Mouse (Mus musculus) forebrain, embryonic 11.5 days (tissue): ENCODE measurements around the gene Zfp362. TPM values are rescaled to one million over a fixed set of nuclear protein-coding genes. Genes with fewer than 3 reads are reported as not detected.
A peak's percentile ranks its signal among the peaks of the same experiment; 100 is the strongest.

Experiments used
- ATAC-seq: fragments of 200-750 bp; cut with Nextera tagmentation; replicated peaks from 2 replicates; pipeline ENCODE4 v1.8.0; 2017; ENCODE audit warnings: moderate TSS enrichment; ENCODE audit not compliant: low FRiP score
- DNase-seq: peaks from one replicate; pipeline ENCODE4 v3.0.0-alpha.2; 2017; ENCODE audit warnings: low spot score
- H3K27ac ChIP-seq: fragments of 300-500 bp; sonication (generic); 2 replicates; pipeline ENCODE4 v1.5.1; 2014; ENCODE audit warnings: low read depth, low read length
- H3K27me3 ChIP-seq: fragments of 300-500 bp; sonication (generic); 2 replicates; pipeline ENCODE4 v1.6.1; 2014; ENCODE audit warnings: mild to moderate bottlenecking, low read length, mixed read lengths; ENCODE audit not compliant: control insufficient read depth, insufficient read depth
- H3K36me3 ChIP-seq: fragments of 300-500 bp; sonication (generic); 2 replicates; pipeline ENCODE4 v1.6.1; 2014; ENCODE audit warnings: mild to moderate bottlenecking, low read length, moderate library complexity, mixed read lengths; ENCODE audit not compliant: control insufficient read depth, insufficient read depth
- H3K4me1 ChIP-seq: fragments of 300-500 bp; sonication (generic); replicated peaks from 2 replicates; pipeline ENCODE4 v1.6.1; 2014; ENCODE audit warnings: low read length, mixed read lengths; ENCODE audit not compliant: control insufficient read depth, insufficient read depth
- H3K4me2 ChIP-seq: fragments of 300-500 bp; sonication (generic); 2 replicates; pipeline ENCODE4 v1.6.1; 2014; ENCODE audit warnings: low read depth, mild to moderate bottlenecking, low read length, moderate library complexity, mixed read lengths; ENCODE audit not compliant: severe bottlenecking
- H3K4me3 ChIP-seq: fragments of 300-500 bp; sonication (generic); 2 replicates; pipeline ENCODE4 v1.5.1; 2014; ENCODE audit warnings: low read depth, low read length
- H3K9ac ChIP-seq: fragments of 300-500 bp; sonication (generic); 2 replicates; pipeline ENCODE4 v1.6.1; 2014; ENCODE audit warnings: low read length
- H3K9me3 ChIP-seq: fragments of 300-500 bp; sonication (generic); 2 replicates; pipeline ENCODE4 v1.6.1; 2016; ENCODE audit warnings: low read length, mixed read lengths; ENCODE audit not compliant: control insufficient read depth
- WGBS: fragments of 180-500 bp; shearing (Covaris S2); extraction: QIAGEN DNeasy Blood & Tissue Kit; methylation state at CpG from one replicate; pipeline ENCODE4 v1.1.7; 2014; 5-methylcytosine and 5-hydroxymethylcytosine counted together
- polyA plus RNA-seq: library from polyadenylated mRNA; unstranded; fragments of >200 nt; fragmentation: Nextera tagmentation; extraction: Ambion mirVana; gene quantifications from 2 replicates; pipeline ENCODE4 v1.2.1, GENCODE M21; 2014

The Zfp362 gene
- polyA plus RNA-seq, 1 experiment from 2014 or later: 55.2 TPM

DNA sequence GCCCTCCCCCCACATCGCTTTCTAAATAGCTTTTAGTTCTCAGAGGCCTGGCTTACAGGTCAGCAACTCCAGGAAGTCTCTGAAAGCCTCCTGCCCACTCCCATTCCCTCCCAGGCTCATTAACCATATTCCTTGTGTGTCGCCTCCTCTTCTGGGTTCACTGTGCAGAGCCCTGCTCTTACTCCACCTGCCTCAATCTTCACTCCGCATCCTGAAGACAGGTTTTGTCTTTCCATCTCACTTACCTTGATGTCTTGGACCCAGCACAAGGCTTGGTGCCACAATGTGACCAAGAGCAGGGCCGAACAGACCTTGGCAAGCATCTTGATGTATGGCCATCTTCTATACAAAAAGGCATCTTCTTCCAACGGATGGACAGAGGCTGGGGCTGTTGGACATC is 46.6 kb downstream of the Zfp362 start:
- Histone ChIP-seq H3K4me1 (no peaks in the 10 kb centered on the region), H3K36me3 (no peaks in the 10 kb centered on the region), H3K9ac (no peak overlapping the region), H3K27me3 (no peaks in the 10 kb centered on the region), H3K4me3 (no peak overlapping the region), H3K27ac (no peak overlapping the region), H3K4me2 (no peak overlapping the region), H3K9me3 (no peaks in the 10 kb centered on the region; the same call in 1 of the 2 replicates)
- WGBS: 87% methylated on average over 5 of the region's 5 CpGs
- DNase-seq: no peak
- no peak for ATAC-seq

DNA sequence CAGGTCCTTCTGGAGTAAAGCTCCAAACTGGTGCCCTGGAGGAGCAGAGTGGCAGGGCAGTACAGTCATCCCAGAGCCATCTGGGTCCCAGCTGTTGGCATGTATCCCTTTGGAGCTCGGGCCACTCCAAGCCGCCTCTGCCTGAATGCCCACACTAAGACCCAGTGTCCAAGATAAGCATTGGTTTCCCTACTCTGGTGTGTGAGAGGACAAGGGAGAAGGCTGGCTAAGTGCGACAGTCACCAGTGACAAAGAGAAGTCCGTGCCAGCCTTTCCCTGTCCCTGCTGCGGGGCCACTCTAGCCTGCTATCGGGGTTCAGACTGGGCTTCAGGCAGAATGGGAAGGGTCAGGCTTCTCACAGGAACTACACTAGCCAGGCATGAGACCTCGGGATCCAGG is 49.9 kb downstream of the Zfp362 start:
- no peaks in the 10 kb centered on the region for H3K9me3 ChIP-seq
- no peak overlapping the region for H3K27ac ChIP-seq
- ATAC-seq (no peak), DNase-seq (peak; percentile 53)
- H3K36me3 ChIP-seq: peaks cover 15% of the 10 kb centered on the region
- WGBS: 82% methylated on average over 7 of the region's 7 CpGs
- H3K4me3 ChIP-seq: no peak overlapping the region
- no peak overlapping the region for H3K4me2 ChIP-seq
- no peaks in the 10 kb centered on the region for H3K27me3 ChIP-seq
- H3K4me1 ChIP-seq: no peaks in the 10 kb centered on the region
- no peak overlapping the region for H3K9ac ChIP-seq

DNA sequence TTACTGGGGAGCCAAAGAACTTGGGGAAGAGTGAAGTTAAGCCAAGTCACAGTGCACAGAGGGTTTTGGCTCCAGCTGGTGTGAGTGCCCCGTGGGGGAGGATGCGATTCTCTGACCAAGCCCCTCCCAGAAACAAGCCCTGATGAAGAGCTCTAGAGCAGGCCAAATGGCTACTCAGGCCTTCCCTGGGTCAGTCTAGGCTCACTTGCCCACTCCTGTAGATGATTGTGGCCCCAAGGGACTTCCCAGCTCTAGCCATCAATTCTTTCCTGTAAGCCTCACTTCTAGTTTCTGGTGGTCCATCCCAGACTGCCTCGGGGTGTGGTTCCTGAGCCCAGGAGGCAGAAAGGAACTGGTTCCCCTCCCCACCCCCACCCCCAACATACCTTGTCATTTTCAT is 50.8 kb downstream of the Zfp362 start, which contains the start of gene A3galt2:
A3galt2 (plus strand) TSS at position 301 of the 400 bp plus-strand sequence.
- DNase-seq (peak; percentile 48), ATAC-seq (no peak)
- H3K36me3 ChIP-seq: peaks cover 20% of the 10 kb centered on the region
- no peak within 1 kb of the TSS for H3K4me2 ChIP-seq
- H3K27me3 ChIP-seq: no peaks in the 10 kb centered on the region
- 79% methylated on average over 3 of the region's 3 CpGs for WGBS
- no peaks in the 10 kb centered on the region for H3K9me3 ChIP-seq
- no peak within 1 kb of the TSS for H3K27ac ChIP-seq
- no peaks in the 10 kb centered on the region for H3K4me1 ChIP-seq
- H3K9ac ChIP-seq: no peak within 1 kb of the TSS
- no peak within 1 kb of the TSS for H3K4me3 ChIP-seq

DNA sequence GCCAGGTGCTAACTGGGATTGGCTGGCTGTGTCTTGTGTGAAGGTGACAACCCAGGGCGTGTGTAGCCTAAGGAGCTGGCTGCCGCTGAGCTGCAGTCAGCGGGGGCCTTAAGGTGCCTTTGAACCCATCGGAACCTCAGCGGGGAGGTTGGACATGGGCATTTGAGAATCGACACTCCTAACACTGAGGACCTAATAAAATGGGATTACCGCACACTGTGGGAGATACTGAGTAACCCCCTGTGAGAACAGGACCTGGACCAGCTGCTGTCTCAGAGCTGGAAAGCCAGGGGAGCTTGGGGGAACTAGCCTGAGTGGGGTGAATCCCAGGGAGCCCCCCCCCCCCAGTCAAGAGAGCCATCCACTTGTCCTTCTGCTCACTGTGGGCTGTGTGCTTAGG is 52.3 kb downstream of the Zfp362 start:
- Histone ChIP-seq H3K27ac (no peak overlapping the region), H3K4me1 (no peaks in the 10 kb centered on the region), H3K9ac (no peak overlapping the region), H3K9me3 (no peaks in the 10 kb centered on the region), H3K4me3 (no peak overlapping the region), H3K36me3 (peaks cover 28% of the 10 kb centered on the region), H3K27me3 (no peaks in the 10 kb centered on the region), H3K4me2 (no peak overlapping the region)
- ATAC-seq (no peak), DNase-seq (peak; percentile 52)
- 88% methylated on average over 7 of the region's 7 CpGs for WGBS

DNA sequence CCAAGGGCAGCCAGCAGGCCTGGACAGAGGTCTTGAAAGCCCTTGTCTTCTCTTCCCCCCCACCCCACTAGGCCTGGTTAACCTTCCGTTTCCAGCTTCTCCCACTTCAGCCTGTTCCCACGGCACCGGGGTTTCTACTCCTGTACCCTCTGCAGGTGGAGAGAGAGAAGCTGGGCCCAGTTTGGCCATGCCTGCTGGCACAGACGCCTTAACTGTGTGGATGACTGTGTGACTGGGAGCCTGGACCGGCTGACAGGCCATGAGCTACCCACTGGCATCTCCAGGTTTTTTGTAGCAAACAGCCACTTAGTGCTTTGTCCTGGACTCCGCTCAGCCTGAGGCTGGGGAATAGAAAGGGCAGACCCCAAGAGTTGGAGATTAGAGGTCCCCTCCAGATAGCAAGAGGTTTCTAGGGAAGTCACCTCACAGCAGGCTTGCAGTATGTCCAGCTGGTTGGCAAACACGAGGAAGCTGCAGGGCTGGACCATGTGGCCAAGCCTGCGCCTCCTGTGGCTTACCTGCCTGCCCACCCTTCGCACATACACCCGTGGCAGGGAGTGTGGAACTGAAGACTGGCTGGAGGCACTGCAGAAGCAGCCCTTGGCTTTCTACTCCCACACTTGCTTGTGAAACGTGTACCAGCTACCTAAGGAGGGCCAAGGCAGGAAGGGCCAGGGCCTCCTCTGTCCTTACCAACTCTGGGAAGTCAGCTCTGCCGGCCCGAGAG is 53.7 kb downstream of the Zfp362 start:
- Histone ChIP-seq H3K9ac (no peak overlapping the region), H3K4me2 (no peak overlapping the region), H3K9me3 (no peaks in the 10 kb centered on the region), H3K4me1 (no peaks in the 10 kb centered on the region), H3K27me3 (no peaks in the 10 kb centered on the region), H3K36me3 (peaks cover 38% of the 10 kb centered on the region), H3K4me3 (no peak overlapping the region), H3K27ac (no peak overlapping the region)
- WGBS: 87% methylated on average over 13 of the region's 13 CpGs
- peak; percentile 48 for DNase-seq
- no peak for ATAC-seq

DNA sequence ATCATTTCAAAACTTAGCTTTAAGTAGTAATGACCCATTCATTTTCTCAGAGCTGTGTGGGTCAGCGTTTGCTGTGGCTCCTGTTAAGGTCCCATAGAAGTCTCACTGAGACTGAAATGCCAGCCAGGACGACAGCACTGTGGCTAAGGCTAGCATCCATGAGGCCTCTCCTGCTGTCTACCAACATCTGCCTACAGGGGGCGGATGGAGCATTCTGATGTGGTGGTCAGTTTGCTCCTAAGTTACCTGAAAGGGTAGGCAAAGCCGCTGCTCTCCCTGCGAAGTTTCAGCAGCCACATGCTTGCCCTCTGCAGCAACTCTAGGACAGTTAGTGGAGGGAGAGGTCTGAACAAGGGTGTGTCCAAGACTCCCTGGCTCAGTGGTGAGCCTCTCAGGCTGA is 54.8 kb downstream of the Zfp362 start:
- Histone ChIP-seq H3K9ac (no peak overlapping the region), H3K36me3 (peaks cover 42% of the 10 kb centered on the region), H3K27me3 (no peaks in the 10 kb centered on the region), H3K4me3 (no peak overlapping the region), H3K27ac (no peak overlapping the region), H3K9me3 (no peaks in the 10 kb centered on the region), H3K4me2 (no peak overlapping the region), H3K4me1 (no peaks in the 10 kb centered on the region)
- peak; percentile 60 for DNase-seq
- ATAC-seq: no peak
- WGBS: 69% methylated on average over 5 of the region's 5 CpGs

DNA sequence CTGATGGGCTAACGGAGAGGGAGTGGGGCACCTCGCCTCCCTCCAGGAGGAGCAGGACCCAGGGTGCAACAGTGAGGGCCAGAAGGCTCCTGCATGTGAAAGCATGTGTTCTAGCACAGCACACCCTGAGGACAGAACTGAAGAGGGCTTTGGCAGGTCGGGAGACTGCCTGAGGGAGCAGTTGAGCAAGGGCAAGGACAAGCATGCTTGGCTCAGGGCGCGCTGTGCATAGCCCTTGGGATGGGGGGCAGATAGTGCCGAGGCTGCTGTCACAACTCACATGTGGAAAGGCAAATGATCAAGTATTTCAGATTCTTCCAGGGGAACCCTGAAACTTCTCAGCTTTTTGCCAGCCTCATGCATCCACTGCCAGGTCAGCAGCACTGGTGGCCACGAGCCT is 57.5 kb downstream of the Zfp362 start:
- Histone ChIP-seq H3K36me3 (peaks cover 58% of the 10 kb centered on the region), H3K9me3 (no peaks in the 10 kb centered on the region), H3K4me2 (no peak overlapping the region), H3K9ac (no peak overlapping the region), H3K4me3 (no peak overlapping the region), H3K4me1 (no peaks in the 10 kb centered on the region), H3K27me3 (no peaks in the 10 kb centered on the region), H3K27ac (no peak overlapping the region)
- peak; percentile 46 for DNase-seq
- WGBS: 93% methylated on average over 7 of the region's 7 CpGs
- ATAC-seq: no peak

DNA sequence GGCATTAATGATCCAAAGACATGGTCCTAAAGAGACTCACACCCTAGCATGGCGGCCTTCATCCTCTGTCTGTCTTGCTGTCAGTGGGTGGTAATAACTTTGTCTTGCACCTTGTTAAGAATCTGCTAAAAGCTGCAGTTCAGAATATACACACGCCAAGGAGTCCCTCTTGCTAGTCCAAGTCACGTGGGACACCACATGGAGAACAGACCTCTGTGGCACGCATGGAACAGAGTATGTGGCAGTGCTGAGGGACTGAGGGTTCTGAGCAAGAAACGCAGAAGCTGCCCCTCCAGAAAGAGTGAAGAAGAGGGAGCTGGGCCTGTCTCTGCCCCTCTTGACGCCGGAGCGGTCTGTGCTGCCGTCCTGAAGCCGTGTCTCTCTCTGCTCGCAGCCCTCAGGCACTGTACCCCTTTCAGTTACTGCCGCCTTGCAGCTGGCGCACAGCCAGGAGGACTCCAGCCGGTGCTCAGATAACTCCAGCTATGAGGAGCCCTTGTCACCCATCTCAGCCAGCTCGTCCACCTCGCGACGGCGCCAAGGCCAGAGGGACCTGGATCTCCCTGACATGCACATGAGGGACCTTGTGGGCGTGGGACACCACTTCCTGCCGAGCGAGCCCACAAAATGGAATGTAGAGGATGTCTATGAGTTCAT is 58.1 kb downstream of the Zfp362 start:
- DNase-seq: peak; percentile 54
- Histone ChIP-seq H3K36me3 (peaks cover 56% of the 10 kb centered on the region), H3K27ac (no peak overlapping the region), H3K27me3 (no peaks in the 10 kb centered on the region), H3K9me3 (no peaks in the 10 kb centered on the region), H3K9ac (no peak overlapping the region), H3K4me3 (no peak overlapping the region), H3K4me1 (no peaks in the 10 kb centered on the region), H3K4me2 (no peak overlapping the region)
- ATAC-seq: no peak
- 95% methylated on average over 22 of the region's 22 CpGs for WGBS

DNA sequence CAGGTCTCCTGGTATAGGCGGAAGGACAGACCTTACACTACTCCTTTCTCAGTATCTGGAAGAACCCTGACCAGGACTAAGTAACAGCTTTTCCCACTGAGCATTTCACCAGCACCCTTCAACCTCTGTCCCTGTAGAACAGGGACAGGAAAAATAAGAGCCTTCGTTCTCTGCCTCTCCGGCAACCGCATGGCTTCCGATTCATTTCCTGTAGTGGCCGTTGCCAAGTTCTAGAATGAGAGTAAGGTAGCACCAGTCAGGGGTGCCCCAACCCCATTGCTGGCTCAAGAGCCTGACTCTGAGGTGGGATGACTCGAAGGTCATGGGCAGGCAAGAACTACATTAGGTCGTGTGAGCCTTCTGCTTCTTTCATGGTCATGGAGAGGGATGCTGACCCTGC is 60.7 kb downstream of the Zfp362 start:
- H3K27ac ChIP-seq: no peak overlapping the region
- no peaks in the 10 kb centered on the region for H3K9me3 ChIP-seq
- DNase-seq (peak; percentile 39), ATAC-seq (no peak)
- no peak overlapping the region for H3K9ac ChIP-seq
- H3K4me3 ChIP-seq: no peak overlapping the region
- H3K27me3 ChIP-seq: no peaks in the 10 kb centered on the region
- 94% methylated on average over 8 of the region's 8 CpGs for WGBS
- no peak overlapping the region for H3K4me2 ChIP-seq
- peaks cover 8% of the 10 kb centered on the region for H3K4me1 ChIP-seq
- peaks cover 40% of the 10 kb centered on the region for H3K36me3 ChIP-seq
